Mouse (Mus musculus): ENCODE data around the gene Olfr328. TPM values are rescaled to one million over a fixed set of nuclear protein-coding genes. Genes with fewer than 3 reads are reported as not detected.
A peak's percentile ranks its signal among the peaks of the same experiment; 100 is the strongest.

The Olfr328 gene
- total and polyA plus RNA-seq, 3 experiments, result 0.04 TPM; not detected in 2

DNA sequence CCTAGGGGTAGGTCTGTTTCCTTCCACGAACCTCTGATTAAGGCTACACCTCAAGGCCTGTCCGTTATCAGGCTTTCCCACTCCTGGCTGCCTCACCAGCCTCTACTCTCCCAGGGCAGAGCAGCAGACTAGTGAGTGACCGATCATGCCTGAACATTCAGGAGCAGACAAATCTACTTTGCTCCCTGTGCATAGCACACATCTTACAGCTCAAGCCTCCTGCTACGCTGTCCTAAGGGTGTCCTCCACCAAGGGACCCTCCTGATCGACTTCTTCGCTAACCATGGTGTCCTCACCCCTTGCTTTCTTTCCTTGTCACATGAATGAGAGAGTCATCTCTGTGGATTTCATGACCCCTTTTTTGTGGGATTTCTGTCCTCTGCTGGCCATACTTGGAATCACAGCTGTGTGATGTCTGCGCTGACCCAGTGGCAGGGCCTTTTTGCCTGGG, 32.5 kb upstream of the Olfr328 start:
- Histone ChIP-seq H3K27ac (ENCODE audit: control insufficient read depth, low read depth, low read length) (no peak overlapping the region), H3K4me1 (ENCODE audit: control insufficient read depth in 1 of 2, insufficient read depth in 2 of 2, low read length in 2 of 2) (peaks cover 0 to 3% of the 10 kb centered on the region in 2 experiments; a peak in 3 of 4 replicates), H3K9ac (ENCODE audit: control insufficient read depth, low read depth, low read length, poor library complexity, severe bottlenecking) (peak overlapping the region; percentile 14; the same call in 1 of the 2 replicates), H3K27me3 (ENCODE audit: control insufficient read depth in 1 of 2, insufficient read depth in 2 of 2, low read length in 2 of 2) (peaks cover 0 to 5% of the 10 kb centered on the region in 2 experiments), H3K4me3 (ENCODE audit: control insufficient read depth in 1 of 2, insufficient read depth in 1 of 2, low read depth in 2 of 2, low read length in 2 of 2) (peak overlapping the region; percentile 33 to 59), H3K79me2 (ENCODE audit: control insufficient read depth, insufficient read depth, low read length, poor library complexity) (no peaks in the 10 kb centered on the region), H3K9me3 (replicated peaks; ENCODE audit: insufficient read depth, low read length) (no peaks in the 10 kb centered on the region), H3K36me3 (ENCODE audit: control insufficient read depth in 1 of 2, insufficient read depth in 2 of 2, low read length in 2 of 2) (peaks cover 0 to 3% of the 10 kb centered on the region in 2 experiments; a peak in 1 of 4 replicates)
- TF ChIP-seq USF1 (IDR thresholded peaks at IDR 0.05; ENCODE audit: low read depth, low read length), result no peak
- TF ChIP-seq GATA1 (IDR thresholded peaks at IDR 0.05; ENCODE audit: low read depth, low read length), result 0 out of 2 replicates have a peak, but pooled peaks have one; percentile 16
- TF ChIP-seq SMC3 (IDR thresholded peaks at IDR 0.05; ENCODE audit: low read depth, low read length), result peak; percentile 96
- peak; percentile 72 for TF ChIP-seq ZC3H11A (IDR thresholded peaks at IDR 0.05; ENCODE audit: low read depth, low read length)
- peak; percentile 78 for TF ChIP-seq RAD21 (IDR thresholded peaks at IDR 0.05; ENCODE audit: low read depth, low read length)
- no peak for TF ChIP-seq MYC (IDR thresholded peaks at IDR 0.05; ENCODE audit: low read depth, low read length)
- peak; percentile 43; the same call in 1 of the 2 replicates for TF ChIP-seq TAL1 (IDR thresholded peaks at IDR 0.05; ENCODE audit: low read length)
- peak; percentile 86 for TF ChIP-seq JUND (IDR thresholded peaks at IDR 0.05; ENCODE audit: low read depth, low read length)
- peak; percentile 25; the same call in 1 of the 2 replicates for TF ChIP-seq MXI1 (IDR thresholded peaks at IDR 0.05; ENCODE audit: low read depth, low read length)
- TF ChIP-seq ZMIZ1 (IDR thresholded peaks at IDR 0.05; ENCODE audit: low read depth, low read length), result no peak
- no peak for TF ChIP-seq E2F4 (IDR thresholded peaks at IDR 0.05; ENCODE audit: borderline replicate concordance, low read depth, low read length)
- peak; percentile 83 to 91 (median 88) for TF ChIP-seq CTCF (IDR thresholded peaks at IDR 0.05 in 2 of 3, conservative IDR thresholded peaks at IDR 0.05 in 1 of 3; ENCODE audit: control insufficient read depth in 1 of 3, insufficient read depth in 1 of 3, low read depth in 2 of 3, low read length in 3 of 3, poor library complexity in 1 of 3, severe bottlenecking in 1 of 3)
- DNase-seq (ENCODE audit: low read depth, low spot score), result peak; percentile 80

DNA sequence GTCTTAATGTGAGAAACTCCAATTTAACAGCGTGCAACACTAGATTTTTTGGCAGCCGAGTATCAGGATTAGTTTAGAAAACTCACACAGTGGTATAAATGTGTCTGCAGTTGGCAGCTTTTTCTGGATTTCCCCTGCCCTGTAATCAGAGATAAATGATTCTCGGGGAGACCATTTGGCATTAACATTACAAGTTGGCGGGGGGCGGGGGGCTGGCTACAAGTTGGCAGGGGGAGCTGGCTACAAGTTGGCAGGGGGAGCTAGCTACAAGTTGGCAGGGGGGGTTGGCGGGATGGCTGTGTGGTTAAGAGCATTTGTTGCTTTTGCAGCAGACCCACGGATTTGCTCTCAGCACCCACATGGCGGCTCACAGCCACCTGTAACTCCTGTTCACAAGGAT, 23.2 kb upstream of the Olfr328 start:
- no peaks in the 10 kb centered on the region for H3K9me3 ChIP-seq (replicated peaks; ENCODE audit: insufficient read depth, low read length)
- H3K79me2 ChIP-seq (ENCODE audit: control insufficient read depth, insufficient read depth, low read length, poor library complexity), result no peaks in the 10 kb centered on the region
- TF ChIP-seq E2F4 (IDR thresholded peaks at IDR 0.05; ENCODE audit: borderline replicate concordance, low read depth, low read length), result no peak
- no peak overlapping the region for H3K9ac ChIP-seq (ENCODE audit: control insufficient read depth, low read depth, low read length, poor library complexity, severe bottlenecking)
- H3K36me3 ChIP-seq (ENCODE audit: control insufficient read depth in 1 of 2, insufficient read depth in 2 of 2, low read length in 2 of 2), result no peaks in the 10 kb centered on the region
- peaks cover 13 to 16% of the 10 kb centered on the region in 2 experiments for H3K27me3 ChIP-seq (ENCODE audit: control insufficient read depth in 1 of 2, insufficient read depth in 2 of 2, low read length in 2 of 2)
- DNase-seq (ENCODE audit: low read depth, low spot score), result no peak
- no peak overlapping the region for H3K4me3 ChIP-seq (ENCODE audit: control insufficient read depth in 1 of 2, insufficient read depth in 1 of 2, low read depth in 2 of 2, low read length in 2 of 2)
- no peaks in the 10 kb centered on the region for H3K4me1 ChIP-seq (ENCODE audit: control insufficient read depth in 1 of 2, insufficient read depth in 2 of 2, low read length in 2 of 2)
- H3K27ac ChIP-seq (ENCODE audit: control insufficient read depth, low read depth, low read length), result no peak overlapping the region

DNA sequence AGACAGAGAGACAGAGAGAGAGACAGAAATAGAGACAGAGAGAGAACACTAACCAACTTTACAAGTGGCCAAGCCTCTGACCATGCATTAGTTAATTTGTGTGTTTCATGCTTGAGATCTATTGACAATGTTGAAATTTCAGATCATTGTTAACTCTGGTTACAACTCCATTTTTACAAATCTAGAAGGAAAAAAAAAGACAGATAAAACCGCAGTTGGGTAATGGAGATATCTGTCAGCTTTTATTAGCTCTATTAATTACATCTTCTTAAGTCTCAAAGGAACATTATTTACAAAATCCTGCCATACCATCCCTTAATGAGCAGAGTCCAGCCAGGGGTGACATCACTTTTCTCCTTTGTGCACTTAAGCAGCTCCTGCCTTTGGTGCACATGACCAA, 22.0 kb upstream of the Olfr328 start, which contains the start of gene Olfr325:
Gene Olfr325 (plus strand): TSS at position 301 of the 400 bp plus-strand sequence.
- Histone ChIP-seq H3K27me3 (ENCODE audit: control insufficient read depth in 1 of 2, insufficient read depth in 2 of 2, low read length in 2 of 2) (peaks cover 10 to 16% of the 10 kb centered on the region in 2 experiments), H3K79me2 (ENCODE audit: control insufficient read depth, insufficient read depth, low read length, poor library complexity) (no peaks in the 10 kb centered on the region), H3K4me3 (ENCODE audit: control insufficient read depth in 1 of 2, insufficient read depth in 1 of 2, low read depth in 2 of 2, low read length in 2 of 2) (no peak within 1 kb of the TSS), H3K27ac (ENCODE audit: control insufficient read depth, low read depth, low read length) (no peak within 1 kb of the TSS), H3K36me3 (ENCODE audit: control insufficient read depth in 1 of 2, insufficient read depth in 2 of 2, low read length in 2 of 2) (no peaks in the 10 kb centered on the region), H3K9me3 (replicated peaks; ENCODE audit: insufficient read depth, low read length) (no peaks in the 10 kb centered on the region), H3K4me1 (ENCODE audit: control insufficient read depth in 1 of 2, insufficient read depth in 2 of 2, low read length in 2 of 2) (no peaks in the 10 kb centered on the region), H3K9ac (ENCODE audit: control insufficient read depth, low read depth, low read length, poor library complexity, severe bottlenecking) (no peak within 1 kb of the TSS)
- no peak for DNase-seq (ENCODE audit: low read depth, low spot score)
- TF ChIP-seq ZC3H11A (IDR thresholded peaks at IDR 0.05; ENCODE audit: low read depth, low read length) (no peak), NRF1 (IDR thresholded peaks at IDR 0.05; ENCODE audit: insufficient read depth, low read depth, low read length, poor library complexity, severe bottlenecking) (no peak), MYC (IDR thresholded peaks at IDR 0.05; ENCODE audit: low read depth, low read length) (no peak), ZNF384 (IDR thresholded peaks at IDR 0.05; ENCODE audit: low read depth, low read length) (no peak), NELFE (IDR thresholded peaks at IDR 0.05; ENCODE audit: low read depth, low read length) (no peak), TCF12 (IDR thresholded peaks at IDR 0.05; ENCODE audit: low read depth, low read length) (no peak), RCOR1 (IDR thresholded peaks at IDR 0.05; ENCODE audit: low read depth, low read length) (no peak), CTCF (IDR thresholded peaks at IDR 0.05 in 2 of 3, conservative IDR thresholded peaks at IDR 0.05 in 1 of 3; ENCODE audit: control insufficient read depth in 1 of 3, insufficient read depth in 1 of 3, low read depth in 2 of 3, low read length in 3 of 3, poor library complexity in 1 of 3, severe bottlenecking in 1 of 3) (no peak), E2F4 (IDR thresholded peaks at IDR 0.05; ENCODE audit: borderline replicate concordance, low read depth, low read length) (no peak), KAT2A (conservative IDR thresholded peaks at IDR 0.05; ENCODE audit: low read depth, low read length) (no peak), ELF1 (IDR thresholded peaks at IDR 0.05; ENCODE audit: low read depth, low read length) (no peak), CHD1 (IDR thresholded peaks at IDR 0.05; ENCODE audit: low read depth, low read length) (no peak), HCFC1 (IDR thresholded peaks at IDR 0.05; ENCODE audit: low read depth, low read length) (no peak), SIN3A (IDR thresholded peaks at IDR 0.05; ENCODE audit: low read length) (no peak), POLR2AphosphoS5 (IDR thresholded peaks at IDR 0.05; ENCODE audit: borderline replicate concordance, low read depth, low read length) (no peak), MAFK (IDR thresholded peaks at IDR 0.05; ENCODE audit: borderline replicate concordance, low read depth, low read length) (no peak), POLR2A (IDR thresholded peaks at IDR 0.05; ENCODE audit: control insufficient read depth in 1 of 2, insufficient read depth in 1 of 2, low read depth in 1 of 2, low read length in 2 of 2, poor library complexity in 1 of 2) (no peak), RAD21 (IDR thresholded peaks at IDR 0.05; ENCODE audit: low read depth, low read length) (no peak)
